Mouse (Mus musculus) intestine, postnatal 0 days (tissue): ENCODE data around the gene Jmjd6. TPM values are rescaled to one million over a fixed set of nuclear protein-coding genes. Genes with fewer than 3 reads are reported as not detected.

Experiments used
- ATAC-seq: fragments of 200-750 bp; cut with Nextera tagmentation; 2 replicates; pipeline ENCODE4 v1.8.0; 2017; ENCODE audit warnings: mild to moderate bottlenecking, moderate TSS enrichment, moderate library complexity
- H3K27ac ChIP-seq: fragments of 300-500 bp; sonication (generic); 2 replicates; pipeline ENCODE4 v1.5.1; 2014; ENCODE audit warnings: mild to moderate bottlenecking, low read depth, low read length, moderate library complexity
- H3K27me3 ChIP-seq: fragments of 300-500 bp; sonication (generic); replicated peaks from 2 replicates; pipeline ENCODE4 v1.6.1; 2014; ENCODE audit warnings: low read length, mixed read lengths; ENCODE audit not compliant: control insufficient read depth, insufficient read depth
- H3K36me3 ChIP-seq: fragments of 300-500 bp; sonication (generic); 2 replicates; pipeline ENCODE4 v1.6.1; 2014; ENCODE audit warnings: mild to moderate bottlenecking, moderate library complexity; ENCODE audit not compliant: control insufficient read depth, insufficient read depth
- H3K4me1 ChIP-seq: fragments of 300-500 bp; sonication (generic); replicated peaks from 2 replicates; pipeline ENCODE4 v1.6.1; 2014; ENCODE audit warnings: antibody characterized with exemption, low read length, mixed read lengths; ENCODE audit not compliant: control insufficient read depth, insufficient read depth
- H3K4me2 ChIP-seq: fragments of 300-500 bp; sonication (generic); replicated peaks from 2 replicates; pipeline ENCODE4 v1.6.1; 2014; ENCODE audit warnings: low read depth, mild to moderate bottlenecking, moderate library complexity
- H3K4me3 ChIP-seq: fragments of 300-500 bp; sonication (generic); 2 replicates; pipeline ENCODE4 v1.5.1; 2014; ENCODE audit warnings: low read depth, low read length
- H3K9ac ChIP-seq: fragments of 300-500 bp; sonication (generic); 2 replicates; pipeline ENCODE4 v1.6.1; 2014; ENCODE audit warnings: mild to moderate bottlenecking, low read depth, low read length
- H3K9me3 ChIP-seq: fragments of 300-500 bp; sonication (generic); 2 replicates; pipeline ENCODE4 v1.6.1; 2016; ENCODE audit warnings: mixed run types; ENCODE audit not compliant: control insufficient read depth
- CTCF ChIP-seq: sonication (generic); IDR thresholded peaks from 2 replicates; pipeline ENCODE4 v1.5.1; 2016; ENCODE audit warnings: low read depth, mild to moderate bottlenecking, control low read depth, antibody characterized with exemption, moderate library complexity
- WGBS: fragments of 180-500 bp; shearing (Covaris S2); extraction: QIAGEN DNeasy Blood & Tissue Kit; methylation state at CpG from one replicate; pipeline ENCODE4 v1.1.7; 2014; 5-methylcytosine and 5-hydroxymethylcytosine counted together
- polyA plus RNA-seq: library from polyadenylated mRNA; unstranded; fragments of >200 nt; fragmentation: Nextera tagmentation; extraction: Ambion mirVana; gene quantifications from 2 replicates; pipeline ENCODE4 v1.2.1, GENCODE M21; 2015

The Jmjd6 gene
- 44.4 and 44.7 TPM in 2 replicates for polyA plus RNA-seq

- WGBS = under 1% methylated on average over 72 of the region's 72 CpGs
- Histone ChIP-seq H3K4me1 (peaks cover 11% of the 10 kb centered on the region; the same call in 1 of the 2 replicates), H3K36me3 (peaks cover 31% of the 10 kb centered on the region), H3K9me3 (no peaks in the 10 kb centered on the region), H3K27me3 (no peaks in the 10 kb centered on the region), H3K27ac (peak within 1 kb of the TSS; percentile 99), H3K9ac (peak within 1 kb of the TSS; percentile 89), H3K4me3 (peak within 1 kb of the TSS; percentile 78), H3K4me2 (peak within 1 kb of the TSS; percentile 69)
- ATAC-seq = peak; percentile 93
- TF ChIP-seq CTCF = no peak
Measured at GRCm38 (mm10) chr11:116843261-116844233, at the start of gene Jmjd6, which contains the start of gene Mettl23. Gene Jmjd6 (minus strand): TSS chr11:116843449. Gene Mettl23 (plus strand): TSS chr11:116843278.

GRCm38 (mm10) chr11:116887136-116887535 lies 43.9 kb upstream of the Jmjd6 start:
- no peak overlapping the region for H3K9ac ChIP-seq

GRCm38 (mm10) chr11:116885275-116886151 lies 42.3 kb upstream of the Jmjd6 start:
- Histone ChIP-seq H3K27me3 (no peaks in the 10 kb centered on the region), H3K27ac (no peak overlapping the region), H3K4me1 (no peaks in the 10 kb centered on the region), H3K36me3 (no peaks in the 10 kb centered on the region), H3K9me3 (no peaks in the 10 kb centered on the region), H3K4me3 (peak overlapping the region; percentile 22), H3K4me2 (peak overlapping the region; percentile 68), H3K9ac (no peak overlapping the region)
- 4% methylated on average over 26 of the region's 28 CpGs for WGBS
- TF ChIP-seq CTCF = peak; percentile 95
- peak; percentile 58 for ATAC-seq

More at GRCm38 (mm10) chr11:116887136-116887535, 43.9 kb upstream of the Jmjd6 start:
- no peak for ATAC-seq
- Histone ChIP-seq H3K4me2 (no peak overlapping the region), H3K4me1 (no peaks in the 10 kb centered on the region), H3K27me3 (no peaks in the 10 kb centered on the region), H3K36me3 (no peaks in the 10 kb centered on the region), H3K9me3 (no peaks in the 10 kb centered on the region), H3K27ac (no peak overlapping the region), H3K4me3 (no peak overlapping the region)
- TF ChIP-seq CTCF = no peak
- 75% methylated on average over 5 of the region's 5 CpGs for WGBS

- no peaks in the 10 kb centered on the region for H3K27me3 ChIP-seq
- H3K9ac ChIP-seq = no peak overlapping the region
- no peak for TF ChIP-seq CTCF
- no peak for ATAC-seq
- 86% methylated on average over 6 of the region's 6 CpGs for WGBS
- no peaks in the 10 kb centered on the region for H3K9me3 ChIP-seq
- no peak overlapping the region for H3K4me3 ChIP-seq
- no peak overlapping the region for H3K4me2 ChIP-seq
- no peak overlapping the region for H3K27ac ChIP-seq
- H3K36me3 ChIP-seq = no peaks in the 10 kb centered on the region
- H3K4me1 ChIP-seq = no peaks in the 10 kb centered on the region
Measured at GRCm38 (mm10) chr11:116884061-116884460, 40.8 kb upstream of the Jmjd6 start.

- no peak overlapping the region for H3K27ac ChIP-seq
- no peaks in the 10 kb centered on the region for H3K36me3 ChIP-seq
- no peaks in the 10 kb centered on the region for H3K9me3 ChIP-seq
- 76% methylated on average over 10 of the region's 10 CpGs for WGBS
- H3K27me3 ChIP-seq = no peaks in the 10 kb centered on the region
- no peak overlapping the region for H3K4me2 ChIP-seq
- no peak for ATAC-seq
- H3K4me1 ChIP-seq = no peaks in the 10 kb centered on the region
- no peak overlapping the region for H3K4me3 ChIP-seq
- TF ChIP-seq CTCF = no peak
- H3K9ac ChIP-seq = no peak overlapping the region
Measured at GRCm38 (mm10) chr11:116882446-116882845, 39.2 kb upstream of the Jmjd6 start.

- ATAC-seq = no peak
Measured at GRCm38 (mm10) chr11:116881440-116881839, 38.2 kb upstream of the Jmjd6 start.

More at GRCm38 (mm10) chr11:116881440-116881839, 38.2 kb upstream of the Jmjd6 start:
- H3K36me3 ChIP-seq = no peaks in the 10 kb centered on the region
- TF ChIP-seq CTCF = no peak
- no peak overlapping the region for H3K9ac ChIP-seq
- H3K9me3 ChIP-seq = no peaks in the 10 kb centered on the region
- no peaks in the 10 kb centered on the region for H3K27me3 ChIP-seq
- no peak overlapping the region for H3K4me2 ChIP-seq
- H3K4me3 ChIP-seq = no peak overlapping the region
- 61% methylated on average over 5 of the region's 5 CpGs for WGBS
- no peak overlapping the region for H3K27ac ChIP-seq
- H3K4me1 ChIP-seq = no peaks in the 10 kb centered on the region
